In the genomic region with DNA sequence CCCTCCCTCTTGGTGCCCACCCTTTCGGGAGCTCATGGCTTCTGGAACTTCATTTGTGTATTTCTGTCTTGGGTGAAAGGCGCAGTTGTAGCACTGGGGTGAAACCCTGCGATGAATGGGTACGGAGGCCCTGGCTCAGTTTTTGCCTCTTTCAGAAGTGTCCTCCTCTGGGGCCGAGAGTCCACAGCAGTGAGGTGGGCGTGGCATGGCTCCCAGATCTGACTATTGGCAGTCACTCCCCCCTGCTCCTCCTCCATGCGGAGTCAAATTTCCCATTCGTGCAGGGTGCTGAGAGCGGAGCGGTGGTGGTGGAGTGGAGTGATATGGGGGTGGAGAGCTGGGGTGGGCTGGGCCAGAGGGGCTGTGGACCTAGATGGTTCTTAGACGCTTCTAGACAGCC, we compare ENCODE assay signal across 8 mouse cellular contexts. TPM values are rescaled to one million over a fixed set of nuclear protein-coding genes. Genes with fewer than 3 reads are reported as not detected.
DNase-seq lines count a peak whose midpoint lies in the region; ATAC-seq and TF ChIP-seq lines count a peak whose summit lies in the region.

No protein-coding gene starts in this region.

- H3K27me3 ChIP-seq in testis, adult 2 months (ENCODE audit: control insufficient read depth, insufficient read depth, low read length), result no peaks in the 10 kb centered on the region
- H3K27me3 ChIP-seq in heart, postnatal 0 days (ENCODE audit: control insufficient read depth, insufficient read depth, low read length), result peaks cover 54% of the 10 kb centered on the region
- no peaks in the 10 kb centered on the region for H3K27me3 ChIP-seq in liver, adult 2 months (ENCODE audit: control insufficient read depth, insufficient read depth, low read length)
- no peaks in the 10 kb centered on the region for H3K27me3 ChIP-seq in stomach, embryonic 14.5 days (ENCODE audit: control insufficient read depth, insufficient read depth, low read length)

- H3K4me2 ChIP-seq in heart, postnatal 0 days (ENCODE audit: low read depth, low read length), result peak overlapping the region; percentile 24; the same call in 1 of the 2 replicates
- peak overlapping the region; percentile 21 for H3K4me2 ChIP-seq in stomach, embryonic 14.5 days (replicated peaks; ENCODE audit: low read depth, low read length)

- ATAC-seq in heart, postnatal 0 days (ENCODE audit: insufficient read depth, low read depth), result no peak
- ATAC-seq in stomach, embryonic 14.5 days (ENCODE audit: insufficient number of reproducible peaks, insufficient read depth, low FRiP score, low read depth), result peak; percentile 38; the same call in 1 of the 2 replicates
- no peak for ATAC-seq in granulocyte monocyte progenitor cell, adult 5-6 weeks (replicated peaks; ENCODE audit: poor library complexity, severe bottlenecking)

- no peak overlapping the region for H3K4me3 ChIP-seq in testis, adult 2 months (ENCODE audit: control insufficient read depth, low read depth, low read length)
- H3K4me3 ChIP-seq in heart, postnatal 0 days (ENCODE audit: low read depth, low read length), result no peak overlapping the region
- H3K4me3 ChIP-seq in liver, adult 2 months (ENCODE audit: insufficient read depth, low read depth, low read length), result no peak overlapping the region
- no peak overlapping the region for H3K4me3 ChIP-seq in stomach, embryonic 14.5 days (ENCODE audit: low read depth, low read length)

- 0 out of 2 replicates have a peak overlapping the region, but pooled peaks have one; percentile 33 for H3K27ac ChIP-seq in testis, adult 2 months (ENCODE audit: control insufficient read depth, insufficient read depth, low read depth, low read length)
- no peak overlapping the region for H3K27ac ChIP-seq in heart, postnatal 0 days (ENCODE audit: low read depth)
- H3K27ac ChIP-seq in liver, adult 2 months (replicated peaks; ENCODE audit: insufficient read depth, low read depth, low read length), result no peak overlapping the region
- no peak overlapping the region for H3K27ac ChIP-seq in stomach, embryonic 14.5 days (ENCODE audit: low read length)

- no peak for TF ChIP-seq CTCF in testis, adult 2 months (IDR thresholded peaks at IDR 0.05; ENCODE audit: control insufficient read depth, insufficient read depth, insufficient replicate concordance, low read depth, low read length)
- TF ChIP-seq CTCF in heart, postnatal 0 days (IDR thresholded peaks at IDR 0.05; ENCODE audit: low read depth), result no peak
- TF ChIP-seq CTCF in liver, adult 2 months (IDR thresholded peaks at IDR 0.05; ENCODE audit: low read depth, low read length), result no peak

- no peak overlapping the region for H3K9ac ChIP-seq in heart, postnatal 0 days (replicated peaks; ENCODE audit: low read depth, low read length)
- H3K9ac ChIP-seq in liver, adult 2 months (ENCODE audit: low read depth, low read length), result no peak overlapping the region
- no peak overlapping the region for H3K9ac ChIP-seq in stomach, embryonic 14.5 days (replicated peaks; ENCODE audit: low read depth, low read length)

- H3K36me3 ChIP-seq in testis, adult 2 months (ENCODE audit: control insufficient read depth, insufficient read depth, low read length), result no peaks in the 10 kb centered on the region
- H3K36me3 ChIP-seq in heart, postnatal 0 days (replicated peaks; ENCODE audit: control insufficient read depth, insufficient read depth, low read length), result no peaks in the 10 kb centered on the region
- no peaks in the 10 kb centered on the region for H3K36me3 ChIP-seq in liver, adult 2 months (ENCODE audit: control insufficient read depth, insufficient read depth, low read length)
- H3K36me3 ChIP-seq in stomach, embryonic 14.5 days (ENCODE audit: control insufficient read depth, insufficient read depth, low read length), result no peaks in the 10 kb centered on the region

- no peaks in the 10 kb centered on the region for H3K79me2 ChIP-seq in liver, adult 2 months (ENCODE audit: control insufficient read depth, insufficient read depth, low read length)

- WGBS in heart, postnatal 0 days, result 31% methylated on average over 11 of the region's 11 CpGs
- 24% methylated on average over 11 of the region's 11 CpGs for WGBS in liver, adult 2 months
- WGBS in stomach, embryonic 14.5 days, result 21% methylated on average over 11 of the region's 11 CpGs

- no peak for DNase-seq in testis, postnatal 14 days (ENCODE audit: low spot score)
- DNase-seq in heart, postnatal 0 days (ENCODE audit: low spot score), result no peak
- peak; percentile 74 for DNase-seq in liver, adult 2 months (ENCODE audit: extremely low read depth, low read depth, low spot score)
- DNase-seq in frontal cortex, postnatal 25 days (ENCODE audit: low spot score in 2 of 2), result no peak
- DNase-seq in thymus, postnatal 4 days, result no peak

- TF ChIP-seq EP300 in heart, postnatal 0 days (IDR thresholded peaks at IDR 0.05; ENCODE audit: low read depth), result no peak

- no peaks in the 10 kb centered on the region; the same call in 1 of the 2 replicates for H3K4me1 ChIP-seq in testis, adult 2 months (ENCODE audit: control insufficient read depth, insufficient read depth, low read length)
- H3K4me1 ChIP-seq in heart, postnatal 0 days (ENCODE audit: control insufficient read depth, insufficient read depth), result no peaks in the 10 kb centered on the region
- no peaks in the 10 kb centered on the region for H3K4me1 ChIP-seq in liver, adult 2 months (ENCODE audit: control insufficient read depth, insufficient read depth, low read length)
- H3K4me1 ChIP-seq in stomach, embryonic 14.5 days (ENCODE audit: control insufficient read depth, insufficient read depth, low read length), result peaks cover 5% of the 10 kb centered on the region; the same call in 1 of the 2 replicates

- no peak for TF ChIP-seq POLR2A in testis, adult 2 months (IDR thresholded peaks at IDR 0.05; ENCODE audit: control insufficient read depth, low read depth, low read length)
- TF ChIP-seq POLR2A in liver, adult 2 months (IDR thresholded peaks at IDR 0.05; ENCODE audit: extremely low read depth, insufficient read depth, low read length), result no peak

- H3K9me3 ChIP-seq in heart, postnatal 0 days (replicated peaks; ENCODE audit: control insufficient read depth, low read length), result no peaks in the 10 kb centered on the region
- H3K9me3 ChIP-seq in stomach, embryonic 14.5 days (ENCODE audit: control insufficient read depth, low read depth, low read length), result no peaks in the 10 kb centered on the region

RNA-seq across cellular contexts. Expression of gene Ccn5, which starts 3.1 kb away (rescaled TPM):
- polyA plus RNA-seq in testis, adult 2 months (2012; rRNA removed), result 4.9 and 5.1 TPM in 2 replicates
- 2.6 TPM in 1 of 2 replicates, not detected in the other for total RNA-seq in heart, postnatal 0 days (2014; rRNA removed; ENCODE audit: low replicate concordance)
- 1.4 and 2.8 TPM in 2 replicates for polyA plus RNA-seq in heart, postnatal 0 days (2015; fragmentation: Nextera tagmentation; extraction: Ambion mirVana)
- 0.07 and 0.09 TPM in 2 replicates for total RNA-seq in liver, adult 2 months (2014; rRNA removed)
- polyA plus RNA-seq in liver, adult 2 months (2012; rRNA removed), result 0.21 and 0.23 TPM in 2 replicates
- 0.14 and 0.52 TPM in 2 replicates for polyA plus RNA-seq in stomach, embryonic 14.5 days (2014; fragmentation: Nextera tagmentation; extraction: Ambion mirVana)
- not detected in 2 replicates for total RNA-seq in granulocyte monocyte progenitor cell, adult 5-6 weeks (2014; fragmentation: Nextera tagmentation)
- not detected in 2 replicates for total RNA-seq in granulocyte monocyte progenitor cell, adult 5-6 weeks (2017)

RNA-seq across cellular contexts. Expression of gene Kcnk15, which starts 29.7 kb away (rescaled TPM):
- not detected in 2 replicates for polyA plus RNA-seq in testis, adult 2 months (2012; rRNA removed)
- total RNA-seq in heart, postnatal 0 days (2014; rRNA removed; ENCODE audit: low replicate concordance), result not detected in 2 replicates
- polyA plus RNA-seq in heart, postnatal 0 days (2015; fragmentation: Nextera tagmentation; extraction: Ambion mirVana), result not detected in 2 replicates
- total RNA-seq in liver, adult 2 months (2014; rRNA removed), result not detected in 2 replicates
- not detected in 2 replicates for polyA plus RNA-seq in liver, adult 2 months (2012; rRNA removed)
- polyA plus RNA-seq in stomach, embryonic 14.5 days (2014; fragmentation: Nextera tagmentation; extraction: Ambion mirVana), result not detected in 2 replicates
- total RNA-seq in granulocyte monocyte progenitor cell, adult 5-6 weeks (2014; fragmentation: Nextera tagmentation), result not detected in 2 replicates
- total RNA-seq in granulocyte monocyte progenitor cell, adult 5-6 weeks (2017), result not detected in 2 replicates
